Mouse (Mus musculus) lung, postnatal 0 days (tissue): ENCODE results near the gene Cadps.

Experiments used
- CTCF ChIP-seq: IDR thresholded peaks from 2 replicates; pipeline ENCODE4 v1.5.1; 2016; ENCODE audit warnings: antibody characterized with exemption, mild to moderate bottlenecking
- EP300 ChIP-seq: IDR thresholded peaks from 2 replicates; pipeline ENCODE4 v1.6.1; 2016; ENCODE audit warnings: antibody characterized with exemption, mild to moderate bottlenecking, control low read depth

- no peak for TF ChIP-seq CTCF
- TF ChIP-seq EP300: no peak
Observed at GRCm38 (mm10) chr14:12551353-12551752, 271.5 kb downstream of the Cadps start.
